Mouse (Mus musculus) cerebellum, adult 11 months (tissue): ENCODE measurements at regions not wholly inside any gene's neighbourhood (a gene's known extent, or its start where the extent isn't known, plus 50 kb on each side); places are given as distances from the start of the nearest gene placed in this dataset.

Experiments used
- DNase-seq: peaks from one replicate; pipeline ENCODE4 v3.0.0; 2022

DNA sequence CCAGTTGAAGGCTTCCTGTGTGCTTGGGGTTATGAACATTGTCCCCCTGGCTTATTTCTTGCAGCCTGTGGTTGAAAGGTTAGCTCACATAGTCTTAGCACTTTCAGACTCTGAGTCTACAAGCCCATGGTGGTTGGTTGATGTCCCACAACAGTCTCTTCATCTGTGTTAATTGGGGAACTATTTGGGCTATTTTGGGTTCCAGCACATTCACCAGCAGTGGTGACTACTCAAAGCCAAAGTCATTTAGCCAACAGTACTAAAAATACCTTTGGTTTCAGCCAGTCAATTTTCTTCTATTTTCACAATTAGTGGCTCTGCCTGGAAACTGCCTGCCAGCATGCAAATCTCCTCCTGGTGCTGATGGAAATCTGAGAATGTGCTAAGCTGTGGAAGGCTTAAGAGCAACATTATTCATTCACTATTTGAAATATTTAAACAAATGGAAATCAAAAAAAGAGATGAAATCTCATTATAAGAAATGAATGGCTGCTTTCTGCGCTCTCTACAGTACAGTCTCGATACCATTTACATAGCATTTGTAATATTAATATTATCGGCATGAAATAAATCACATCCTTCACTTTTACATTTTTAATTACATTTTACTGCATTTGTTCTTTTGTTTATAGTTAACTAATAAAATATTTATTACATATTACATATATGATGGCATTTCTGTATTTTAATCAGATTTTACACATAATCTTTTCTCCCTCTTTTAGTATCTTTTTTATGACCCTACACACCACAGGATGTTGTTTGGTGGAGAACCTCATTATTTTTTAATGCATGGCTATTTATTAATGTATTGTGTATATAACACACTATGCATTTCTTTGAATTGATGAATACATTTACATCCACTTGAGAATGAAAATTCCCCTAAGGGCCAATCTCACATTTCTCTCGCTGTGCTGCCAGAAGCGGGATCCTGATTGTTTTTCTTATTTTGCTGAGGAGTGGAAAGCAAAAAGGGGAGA is 1023.5 kb downstream of the Car8 start:
- no peak for DNase-seq

DNA sequence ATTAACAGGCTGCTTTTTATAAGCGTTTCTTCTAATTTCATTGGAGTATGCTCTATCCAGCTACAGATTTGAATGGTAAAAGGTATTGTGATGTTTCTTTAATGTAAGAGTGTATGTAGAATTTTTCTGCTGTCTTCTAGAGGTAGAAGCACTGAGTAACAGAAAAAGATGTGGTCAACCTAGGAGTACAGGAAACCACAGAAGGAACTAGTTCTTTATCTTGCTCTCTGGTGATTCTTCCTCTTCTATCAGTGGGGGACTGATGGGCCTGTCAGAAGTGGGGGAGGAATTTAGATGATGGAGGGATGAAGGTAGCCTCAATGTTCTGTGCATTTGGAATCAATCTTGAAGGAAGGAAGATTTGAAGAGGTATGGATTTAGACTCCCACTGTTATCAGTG is 1031.9 kb downstream of the Car8 start:
- no peak for DNase-seq

DNA sequence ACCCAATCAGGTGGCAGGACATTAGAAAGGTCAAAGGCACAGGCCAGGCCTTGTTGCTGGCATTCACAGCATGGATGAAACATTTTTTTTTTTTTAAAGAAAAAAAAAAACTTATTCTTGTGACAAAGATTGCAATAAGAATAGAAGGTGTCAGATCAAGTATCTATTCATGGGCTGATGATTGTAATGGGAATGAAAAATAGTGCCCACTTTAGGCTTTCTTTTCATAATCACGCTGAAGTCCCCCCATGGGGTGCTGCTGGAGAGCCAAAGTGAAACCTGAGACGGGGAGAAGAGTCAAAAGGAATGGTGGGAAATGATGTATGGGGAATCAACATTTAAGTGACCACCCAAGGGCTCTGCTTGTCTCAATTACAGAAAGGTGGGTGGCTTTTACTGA is 1037.0 kb downstream of the Car8 start:
- DNase-seq: no peak

DNA sequence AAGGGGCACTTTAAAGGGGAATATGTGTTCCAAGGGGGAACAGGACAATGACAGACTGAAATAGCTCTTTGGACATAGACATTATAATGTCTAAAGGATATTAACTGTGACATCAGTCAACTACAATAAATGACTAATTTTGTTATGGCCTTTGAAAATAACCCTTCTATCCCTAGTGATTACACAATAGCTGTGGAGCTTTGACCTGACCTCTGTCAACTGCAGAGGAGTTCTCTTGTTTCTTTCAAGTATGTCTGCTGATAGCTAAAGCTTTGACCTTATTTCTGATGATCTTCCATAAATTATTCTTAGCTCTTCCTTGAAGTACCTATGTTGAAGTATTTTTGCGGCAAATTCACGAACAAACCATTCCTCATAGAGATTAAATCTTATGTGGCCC is 1038.9 kb downstream of the Car8 start:
- DNase-seq: no peak

- DNase-seq: no peak
Observed at GRCm38 (mm10) chr4:7199052-7199451, 1039.8 kb downstream of the Car8 start.

DNA sequence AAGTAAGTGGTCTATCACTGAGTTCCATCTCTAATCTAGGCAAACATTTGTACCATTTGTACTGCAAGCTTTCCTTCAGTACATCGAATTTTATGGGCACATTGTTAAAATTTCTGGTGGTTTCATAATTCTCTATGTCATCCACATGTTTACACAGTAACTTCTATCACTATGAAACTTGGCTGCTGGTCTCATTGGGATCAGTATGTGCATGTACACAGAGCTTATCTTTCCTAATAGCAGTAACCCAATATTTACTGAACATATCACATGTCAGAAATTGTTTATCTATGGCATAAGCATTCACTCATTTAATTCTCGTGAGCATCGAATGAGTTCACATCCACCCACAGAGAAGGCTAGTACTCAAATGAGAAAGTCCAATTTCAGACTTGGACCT is 1042.3 kb downstream of the Car8 start:
- DNase-seq: no peak

- no peak for DNase-seq
Observed at GRCm38 (mm10) chr4:7195619-7196018, 1043.2 kb downstream of the Car8 start.

DNA sequence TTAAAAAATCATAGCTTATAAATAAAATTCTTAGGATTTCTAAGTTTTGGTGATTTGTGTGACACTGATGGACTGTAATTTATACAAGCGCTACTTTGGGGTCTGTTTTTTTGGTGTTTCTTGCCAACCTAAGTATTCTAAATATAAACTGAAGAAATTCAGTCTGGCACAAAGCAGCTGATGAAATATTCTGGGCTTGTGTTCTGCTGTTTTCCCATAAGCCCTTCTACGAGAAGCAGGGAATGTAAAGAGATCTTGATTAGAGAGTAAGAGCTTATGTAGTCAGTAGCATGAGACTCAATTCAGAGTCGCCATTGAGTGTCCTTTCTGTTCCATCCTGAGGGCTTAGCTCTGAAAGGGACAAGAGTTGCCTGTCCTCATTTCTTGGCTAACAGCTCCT is 1046.9 kb downstream of the Car8 start:
- no peak for DNase-seq

- no peak for DNase-seq
Observed at GRCm38 (mm10) chr4:7191228-7191627, 1047.6 kb downstream of the Car8 start.

DNA sequence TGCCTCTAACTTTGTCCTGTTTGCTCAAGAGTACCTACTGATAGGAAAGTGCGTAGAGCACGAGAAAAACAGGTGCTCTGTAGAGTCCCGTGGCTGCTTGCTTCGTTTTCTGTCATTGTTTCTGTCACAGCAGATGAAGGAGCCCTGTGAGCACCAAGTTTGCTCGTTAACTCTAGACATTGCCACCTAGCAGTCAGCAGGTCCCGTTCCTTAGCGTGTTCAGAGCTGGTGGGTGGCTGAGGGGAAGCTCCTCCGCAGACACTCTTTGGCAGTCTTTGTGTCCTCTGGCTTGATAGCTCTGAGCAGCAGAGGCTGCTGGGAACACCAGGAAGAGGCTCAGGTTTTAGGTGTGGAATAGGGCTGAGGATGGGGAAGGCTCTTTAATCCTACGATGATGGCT is 1063.8 kb downstream of the Car8 start:
- no peak for DNase-seq

DNA sequence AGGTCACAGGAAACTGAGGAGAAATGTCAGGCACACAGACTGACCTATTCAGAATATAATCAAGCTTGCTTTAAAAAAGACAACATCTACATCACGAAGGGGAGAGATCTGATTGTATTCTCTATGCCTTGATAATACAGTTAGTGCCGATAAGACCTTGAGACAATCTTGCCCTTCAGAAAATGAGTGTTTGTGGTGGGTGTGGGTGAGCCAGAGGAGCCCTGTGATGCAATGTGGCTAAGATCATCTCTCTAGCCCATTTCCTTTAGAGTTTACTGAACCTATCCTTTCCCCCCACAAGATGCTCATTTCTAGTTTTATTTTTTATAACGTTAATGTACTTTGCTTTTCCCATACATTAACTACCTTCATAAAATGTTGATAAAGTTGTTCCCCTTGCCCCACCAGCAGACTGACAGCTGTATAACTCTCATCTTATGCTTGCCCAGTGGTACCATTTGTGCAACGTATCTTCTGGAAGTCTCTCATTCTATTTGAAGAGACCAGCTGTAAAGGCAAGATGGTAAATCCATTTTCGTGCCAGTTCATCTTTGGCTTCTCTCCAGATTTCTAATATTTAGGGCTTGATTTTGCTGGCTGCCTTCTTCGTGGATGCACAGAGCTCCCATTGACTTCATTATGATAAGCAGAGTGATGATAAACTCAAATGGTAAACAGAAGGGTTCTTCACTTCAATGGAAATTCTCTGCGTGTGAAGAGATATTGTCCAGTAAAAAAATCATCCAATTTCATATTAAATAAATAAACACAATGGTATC is 1066.1 kb downstream of the Car8 start:
- no peak for DNase-seq

DNA sequence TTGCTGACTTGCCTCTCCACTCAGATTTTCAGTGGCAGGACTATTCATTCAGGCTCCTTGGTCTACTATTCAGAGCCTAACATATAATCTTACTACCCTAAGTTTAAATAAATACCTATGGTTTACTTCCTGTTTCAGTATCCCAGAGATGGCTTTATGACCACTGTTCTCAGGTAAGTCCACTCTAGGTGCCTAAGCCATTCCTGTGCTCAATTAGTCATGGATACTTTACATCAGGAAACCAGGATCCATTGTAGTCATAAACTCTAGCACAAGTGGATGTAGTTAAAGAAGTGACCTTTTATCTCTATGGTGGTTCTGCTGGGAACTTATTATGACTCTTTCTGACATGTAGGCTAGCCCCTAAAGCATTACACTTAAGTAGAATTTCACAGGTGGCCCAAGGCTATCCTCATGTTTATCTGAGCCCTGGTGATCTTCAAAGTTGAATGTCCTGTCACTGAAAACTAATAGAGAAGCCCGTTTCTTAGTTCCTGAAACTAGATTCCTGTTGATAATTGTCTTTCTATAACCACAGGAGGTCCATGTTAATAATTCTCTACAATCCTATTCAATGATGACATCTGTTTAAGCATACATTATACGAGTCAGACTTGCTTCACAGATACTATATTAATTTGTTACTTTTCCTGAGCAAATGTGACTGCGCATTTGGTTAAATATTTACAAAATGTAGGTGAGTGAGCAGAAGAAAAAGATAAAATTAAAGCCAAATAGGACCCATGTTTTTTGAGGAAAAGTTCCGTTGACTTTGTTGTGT is 1067.0 kb downstream of the Car8 start:
- no peak for DNase-seq

GRCm38 (mm10) chr4:7161411-7161810 is 1077.4 kb downstream of the Car8 start:
- no peak for DNase-seq

GRCm38 (mm10) chr4:7157883-7158282 is 1081.0 kb downstream of the Car8 start:
- DNase-seq: no peak

GRCm38 (mm10) chr4:7154256-7154655 is 1084.6 kb downstream of the Car8 start:
- DNase-seq: no peak

- no peak for DNase-seq
Observed at GRCm38 (mm10) chr4:7153835-7154234, 1085.0 kb downstream of the Car8 start.

DNA sequence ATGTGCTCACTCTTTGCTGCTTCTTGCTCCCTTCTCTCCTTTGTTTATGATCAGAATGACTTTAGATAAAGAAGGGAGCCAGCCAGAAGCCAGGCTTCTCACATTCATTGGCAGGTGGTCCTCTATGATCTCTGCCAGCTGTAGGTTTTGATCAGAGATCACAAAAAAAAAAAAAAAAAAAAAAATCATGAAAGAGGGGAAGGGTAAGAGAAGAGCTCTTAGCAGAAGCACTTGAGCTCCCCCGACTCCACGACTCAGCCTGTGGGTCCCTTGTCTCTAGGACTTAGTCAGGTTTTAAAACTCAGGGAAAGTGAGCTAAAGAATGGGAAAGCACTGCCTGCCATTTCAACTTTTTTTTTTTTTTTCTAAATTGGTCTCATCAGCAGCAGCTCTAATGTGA is 1093.1 kb downstream of the Car8 start:
- DNase-seq: no peak

- DNase-seq: no peak
Observed at GRCm38 (mm10) chr4:7144215-7144614, 1094.6 kb downstream of the Car8 start.

GRCm38 (mm10) chr4:7143676-7144075 is 1095.2 kb downstream of the Car8 start:
- no peak for DNase-seq

DNA sequence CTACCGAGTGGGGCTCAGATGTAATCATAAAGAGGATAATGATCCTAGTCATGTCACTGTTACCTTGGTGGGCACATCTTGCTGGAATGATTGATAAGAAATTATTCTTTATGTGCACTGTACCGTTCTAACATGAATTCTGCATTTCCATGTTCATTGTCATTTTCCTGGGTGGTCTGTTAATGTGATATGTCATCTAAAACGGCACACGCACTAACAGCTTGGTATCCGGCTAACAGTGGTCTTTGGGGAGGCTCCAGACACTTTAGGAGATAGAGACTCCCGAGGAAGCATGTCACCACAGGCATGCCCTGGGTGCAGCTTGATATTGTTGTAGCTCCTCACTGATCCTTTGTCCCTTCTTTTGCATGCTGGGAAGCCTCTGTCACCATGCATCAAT is 1096.1 kb downstream of the Car8 start:
- no peak for DNase-seq

DNA sequence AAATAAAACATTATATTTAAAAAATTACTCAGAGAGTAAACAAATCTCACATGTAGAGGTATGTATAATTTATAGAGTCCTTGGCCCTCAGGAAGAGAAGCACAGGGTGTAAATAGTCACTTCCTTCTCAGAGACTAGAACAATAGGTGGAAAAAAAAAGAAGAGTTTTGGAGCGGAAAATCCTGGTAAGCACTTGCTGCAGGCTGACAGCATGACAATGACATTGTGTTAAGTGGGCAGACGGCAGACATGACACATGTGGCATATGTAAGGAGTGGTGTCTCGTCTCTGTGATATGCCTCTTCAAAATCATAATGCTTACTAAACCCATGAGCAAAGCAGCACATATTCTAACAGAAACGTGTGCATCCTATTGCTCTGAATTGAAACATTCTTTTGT is 1126.7 kb downstream of the Car8 start:
- DNase-seq: no peak

- no peak for DNase-seq
Observed at GRCm38 (mm10) chr4:7092957-7093356, 1145.9 kb downstream of the Car8 start.

GRCm38 (mm10) chr4:7091201-7091814 is 1147.5 kb downstream of the Car8 start:
- no peak for DNase-seq
